Mouse (Mus musculus): ENCODE data around the gene Elof1. TPM values are rescaled to one million over a fixed set of nuclear protein-coding genes. Genes with fewer than 3 reads are reported as not detected.

The Elof1 gene
- polyA plus RNA-seq (2014; fragmentation: Illumina TruSeq; extraction: RNeasy Lipid Tissue Mini Kit (QIAGEN cat#74804); ENCODE audit: low read depth, low replicate concordance) = 8.3 TPM

GRCm38 (mm10) chr9:22116740-22117426, at the start of gene Elof1:
Gene Elof1 (minus strand): TSS chr9:22117172.

GRCm38 (mm10) chr9:22156497-22157245, 39.7 kb upstream of the Elof1 start, which contains the start of gene Pigyl:
Gene Pigyl (plus strand): TSS chr9:22156846.

GRCm38 (mm10) chr9:22135644-22136390, 18.8 kb upstream of the Elof1 start, which contains the start of gene Acp5:
Gene Acp5 (minus strand): TSS chr9:22135711.

GRCm38 (mm10) chr9:22098993-22099696, 17.8 kb downstream of the Elof1 start, which contains the start of gene Cnn1:
Gene Cnn1 (plus strand): TSS chr9:22099216.

GRCm38 (mm10) chr9:22085022-22085834, 31.7 kb downstream of the Elof1 start, which contains the start of gene Ecsit:
Gene Ecsit (minus strand): TSS chr9:22085438.

GRCm38 (mm10) chr9:22070791-22071573, 46.0 kb downstream of the Elof1 start, which contains the start of the genes Gm49318 and Zfp653:
Gene Gm49318 (minus strand): TSS chr9:22071259.
Gene Zfp653 (minus strand): TSS chr9:22071376.

Other genes with a start within 250 kb of the Elof1 start
- gene Rab3d, start 199.0 kb downstream of the Elof1 start, polyA plus RNA-seq (2014; fragmentation: Illumina TruSeq; extraction: RNeasy Lipid Tissue Mini Kit (QIAGEN cat#74804); ENCODE audit: low read depth, low replicate concordance) = 14.0 TPM
- gene Ccdc159, start 189.7 kb downstream of the Elof1 start, polyA plus RNA-seq (2014; fragmentation: Illumina TruSeq; extraction: RNeasy Lipid Tissue Mini Kit (QIAGEN cat#74804); ENCODE audit: low read depth, low replicate concordance) = 0.99 TPM
- gene Tmem205, start 189.6 kb downstream of the Elof1 start, polyA plus RNA-seq (2014; fragmentation: Illumina TruSeq; extraction: RNeasy Lipid Tissue Mini Kit (QIAGEN cat#74804); ENCODE audit: low read depth, low replicate concordance) = 8.9 TPM
- 2.2 TPM for gene Plppr2, start 180.1 kb downstream of the Elof1 start, polyA plus RNA-seq (2014; fragmentation: Illumina TruSeq; extraction: RNeasy Lipid Tissue Mini Kit (QIAGEN cat#74804); ENCODE audit: low read depth, low replicate concordance)
- 10.1 TPM for gene Swsap1, start 161.4 kb downstream of the Elof1 start, polyA plus RNA-seq (2014; fragmentation: Illumina TruSeq; extraction: RNeasy Lipid Tissue Mini Kit (QIAGEN cat#74804); ENCODE audit: low read depth, low replicate concordance)
- not detected for gene Epor, start 153.7 kb downstream of the Elof1 start, polyA plus RNA-seq (2014; fragmentation: Illumina TruSeq; extraction: RNeasy Lipid Tissue Mini Kit (QIAGEN cat#74804); ENCODE audit: low read depth, low replicate concordance)
- gene Rgl3, start 127.7 kb downstream of the Elof1 start, polyA plus RNA-seq (2014; fragmentation: Illumina TruSeq; extraction: RNeasy Lipid Tissue Mini Kit (QIAGEN cat#74804); ENCODE audit: low read depth, low replicate concordance) = 2.8 TPM
- 0.76 TPM for gene Ccdc151, start 114.5 kb downstream of the Elof1 start, polyA plus RNA-seq (2014; fragmentation: Illumina TruSeq; extraction: RNeasy Lipid Tissue Mini Kit (QIAGEN cat#74804); ENCODE audit: low read depth, low replicate concordance)
- gene Prkcsh, start 114.4 kb downstream of the Elof1 start, polyA plus RNA-seq (2014; fragmentation: Illumina TruSeq; extraction: RNeasy Lipid Tissue Mini Kit (QIAGEN cat#74804); ENCODE audit: low read depth, low replicate concordance) = 10.0 TPM
- gene Elavl3, start 65.1 kb downstream of the Elof1 start, polyA plus RNA-seq (2014; fragmentation: Illumina TruSeq; extraction: RNeasy Lipid Tissue Mini Kit (QIAGEN cat#74804); ENCODE audit: low read depth, low replicate concordance) = 1.1 TPM
- not detected for gene Gm49318, start 45.9 kb downstream of the Elof1 start, polyA plus RNA-seq (2014; fragmentation: Illumina TruSeq; extraction: RNeasy Lipid Tissue Mini Kit (QIAGEN cat#74804); ENCODE audit: low read depth, low replicate concordance)
- gene Zfp653, start 45.8 kb downstream of the Elof1 start, polyA plus RNA-seq (2014; fragmentation: Illumina TruSeq; extraction: RNeasy Lipid Tissue Mini Kit (QIAGEN cat#74804); ENCODE audit: low read depth, low replicate concordance) = not detected
- 4.3 TPM for gene Ecsit, start 31.7 kb downstream of the Elof1 start, polyA plus RNA-seq (2014; fragmentation: Illumina TruSeq; extraction: RNeasy Lipid Tissue Mini Kit (QIAGEN cat#74804); ENCODE audit: low read depth, low replicate concordance)
- 3.6 TPM for gene Cnn1, start 18.0 kb downstream of the Elof1 start, polyA plus RNA-seq (2014; fragmentation: Illumina TruSeq; extraction: RNeasy Lipid Tissue Mini Kit (QIAGEN cat#74804); ENCODE audit: low read depth, low replicate concordance)
- gene Acp5, start 18.5 kb upstream of the Elof1 start, polyA plus RNA-seq (2014; fragmentation: Illumina TruSeq; extraction: RNeasy Lipid Tissue Mini Kit (QIAGEN cat#74804); ENCODE audit: low read depth, low replicate concordance) = 5.2 TPM
- 5.1 TPM for gene Pigyl, start 39.7 kb upstream of the Elof1 start, polyA plus RNA-seq (2014; fragmentation: Illumina TruSeq; extraction: RNeasy Lipid Tissue Mini Kit (QIAGEN cat#74804); ENCODE audit: low read depth, low replicate concordance)
- gene Zfp872, start 70.9 kb upstream of the Elof1 start, polyA plus RNA-seq (2014; fragmentation: Illumina TruSeq; extraction: RNeasy Lipid Tissue Mini Kit (QIAGEN cat#74804); ENCODE audit: low read depth, low replicate concordance) = 6.4 TPM
- gene Zfp809, start 108.5 kb upstream of the Elof1 start, polyA plus RNA-seq (2014; fragmentation: Illumina TruSeq; extraction: RNeasy Lipid Tissue Mini Kit (QIAGEN cat#74804); ENCODE audit: low read depth, low replicate concordance) = 105 TPM
- 0.64 TPM for gene Zfp599, start 142.7 kb upstream of the Elof1 start, polyA plus RNA-seq (2014; fragmentation: Illumina TruSeq; extraction: RNeasy Lipid Tissue Mini Kit (QIAGEN cat#74804); ENCODE audit: low read depth, low replicate concordance)
- gene Zfp810, start 190.5 kb upstream of the Elof1 start, polyA plus RNA-seq (2014; fragmentation: Illumina TruSeq; extraction: RNeasy Lipid Tissue Mini Kit (QIAGEN cat#74804); ENCODE audit: low read depth, low replicate concordance) = 18.8 TPM

All from adrenal gland, adult 10 weeks (tissue).